Mouse (Mus musculus): ENCODE data around the gene Ezh2.

DNA sequence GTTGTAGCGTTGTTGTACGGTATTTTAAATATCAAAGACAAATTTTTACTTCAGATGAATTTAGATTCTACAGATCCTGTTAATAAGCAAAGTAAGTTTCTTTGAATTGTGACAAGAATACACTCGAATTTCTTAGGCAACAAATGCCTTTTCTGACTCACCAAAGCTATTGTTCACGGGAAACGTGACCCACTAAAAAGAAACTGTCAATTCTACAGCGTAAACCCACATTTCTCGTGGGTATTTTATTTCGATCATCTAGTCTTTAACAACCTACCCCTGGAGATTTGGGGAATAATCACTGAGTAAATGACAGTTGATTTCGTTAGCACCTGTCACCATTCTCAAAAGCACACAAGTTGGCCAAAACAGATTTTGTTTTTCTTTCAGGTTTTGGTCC is 1.6 kb downstream of the Ezh2 start:
- TF ChIP-seq CTCF (IDR thresholded peaks at IDR 0.05; ENCODE audit: low read depth) (no peak), EP300 (IDR thresholded peaks at IDR 0.05; ENCODE audit: low read depth) (no peak)

Measured in liver, postnatal 0 days (tissue).